Mouse (Mus musculus): ENCODE results near the gene Ctag2.

Gene Ctag2

DNA sequence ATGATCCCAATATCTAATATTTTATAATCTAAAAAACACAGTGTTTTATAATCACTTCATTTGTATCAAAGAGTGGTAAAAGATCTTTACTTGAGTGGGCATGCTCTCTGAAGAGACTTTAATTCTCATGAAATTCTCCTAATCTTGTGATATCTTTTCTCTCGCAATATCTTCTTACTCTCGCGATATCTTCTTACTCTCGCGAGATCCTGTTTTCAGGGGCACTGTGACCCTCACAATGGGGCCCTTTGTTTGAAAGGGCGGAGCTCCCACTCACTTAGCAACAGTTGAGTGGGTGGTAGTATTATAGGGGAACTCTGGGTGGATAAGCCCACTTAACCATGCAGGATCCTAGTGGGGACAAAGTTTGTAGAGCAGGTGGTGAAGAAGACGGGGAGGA, at the start of gene Ctag2:
Gene Ctag2 (plus strand): TSS at position 301 of the 400 bp plus-strand sequence.
- DNase-seq (ENCODE audit: low spot score), result no peak
